Mouse (Mus musculus): ENCODE measurements around the gene Cfap97.

DNA sequence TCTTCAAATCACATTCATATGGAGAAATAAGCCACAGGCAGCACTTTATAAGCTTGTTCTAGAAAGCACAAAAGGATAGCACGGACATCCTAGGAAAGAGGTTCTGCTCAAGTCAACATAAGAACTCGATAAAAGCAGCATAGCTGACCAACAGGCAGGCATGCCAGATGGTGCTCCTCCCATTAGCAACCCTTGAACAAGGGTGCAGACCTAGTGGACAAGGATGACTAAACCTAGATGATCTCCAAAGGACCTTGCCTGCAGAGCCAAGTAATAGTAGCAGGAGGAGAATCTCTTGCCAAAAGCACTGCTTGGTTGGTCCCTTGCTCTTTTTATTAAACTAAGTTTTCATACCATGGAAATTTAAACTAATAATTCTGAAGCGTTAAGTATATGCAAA, 32.4 kb upstream of the Cfap97 start:
- TF ChIP-seq CTCF (IDR thresholded peaks at IDR 0.05; ENCODE audit: borderline replicate concordance, extremely low read depth, insufficient read depth, insufficient read length) (no peak), POLR2A (IDR thresholded peaks at IDR 0.05; ENCODE audit: borderline replicate concordance, extremely low read depth, insufficient read depth, insufficient read length, poor library complexity, severe bottlenecking) (no peak)
